Mouse (Mus musculus) intestine, postnatal 0 days (tissue): ENCODE data around the gene Gcgr. TPM values are rescaled to one million over a fixed set of nuclear protein-coding genes. Genes with fewer than 3 reads are reported as not detected.

Experiments
- ATAC-seq: fragments of 200-750 bp; cut with Nextera tagmentation; 2 replicates; pipeline ENCODE4 v1.8.0; 2017; ENCODE audit warnings: mild to moderate bottlenecking, moderate TSS enrichment, moderate library complexity
- H3K27ac ChIP-seq: fragments of 300-500 bp; sonication (generic); 2 replicates; pipeline ENCODE4 v1.5.1; 2014; ENCODE audit warnings: mild to moderate bottlenecking, low read depth, low read length, moderate library complexity
- H3K27me3 ChIP-seq: fragments of 300-500 bp; sonication (generic); replicated peaks from 2 replicates; pipeline ENCODE4 v1.6.1; 2014; ENCODE audit warnings: low read length, mixed read lengths; ENCODE audit not compliant: control insufficient read depth, insufficient read depth
- H3K36me3 ChIP-seq: fragments of 300-500 bp; sonication (generic); 2 replicates; pipeline ENCODE4 v1.6.1; 2014; ENCODE audit warnings: mild to moderate bottlenecking, moderate library complexity; ENCODE audit not compliant: control insufficient read depth, insufficient read depth
- H3K4me1 ChIP-seq: fragments of 300-500 bp; sonication (generic); replicated peaks from 2 replicates; pipeline ENCODE4 v1.6.1; 2014; ENCODE audit warnings: antibody characterized with exemption, low read length, mixed read lengths; ENCODE audit not compliant: control insufficient read depth, insufficient read depth
- H3K4me2 ChIP-seq: fragments of 300-500 bp; sonication (generic); replicated peaks from 2 replicates; pipeline ENCODE4 v1.6.1; 2014; ENCODE audit warnings: low read depth, mild to moderate bottlenecking, moderate library complexity
- H3K4me3 ChIP-seq: fragments of 300-500 bp; sonication (generic); 2 replicates; pipeline ENCODE4 v1.5.1; 2014; ENCODE audit warnings: low read depth, low read length
- H3K9ac ChIP-seq: fragments of 300-500 bp; sonication (generic); 2 replicates; pipeline ENCODE4 v1.6.1; 2014; ENCODE audit warnings: mild to moderate bottlenecking, low read depth, low read length
- H3K9me3 ChIP-seq: fragments of 300-500 bp; sonication (generic); 2 replicates; pipeline ENCODE4 v1.6.1; 2016; ENCODE audit warnings: mixed run types; ENCODE audit not compliant: control insufficient read depth
- CTCF ChIP-seq: sonication (generic); IDR thresholded peaks from 2 replicates; pipeline ENCODE4 v1.5.1; 2016; ENCODE audit warnings: low read depth, mild to moderate bottlenecking, control low read depth, antibody characterized with exemption, moderate library complexity
- WGBS: fragments of 180-500 bp; shearing (Covaris S2); extraction: QIAGEN DNeasy Blood & Tissue Kit; methylation state at CpG from one replicate; pipeline ENCODE4 v1.1.7; 2014; 5-methylcytosine and 5-hydroxymethylcytosine counted together
- polyA plus RNA-seq: library from polyadenylated mRNA; unstranded; fragments of >200 nt; fragmentation: Nextera tagmentation; extraction: Ambion mirVana; gene quantifications from 2 replicates; pipeline ENCODE4 v1.2.1, GENCODE M21; 2015

The Gcgr gene
- polyA plus RNA-seq, 1 experiment from 2014 or later: 1.0 TPM

GRCm38 (mm10) chr11:120577211-120578023 lies 46.9 kb downstream of the Gcgr start:
- peak overlapping the region; percentile 47 for H3K4me2 ChIP-seq
- no peak overlapping the region for H3K4me3 ChIP-seq
- H3K27ac ChIP-seq: peak overlapping the region; percentile 99
- WGBS: 76% methylated on average over 7 of the region's 7 CpGs
- TF ChIP-seq CTCF: peak; percentile 74
- H3K9me3 ChIP-seq: no peaks in the 10 kb centered on the region
- H3K4me1 ChIP-seq: peaks cover 19% of the 10 kb centered on the region; the same call in 1 of the 2 replicates
- H3K36me3 ChIP-seq: peaks cover 27% of the 10 kb centered on the region
- H3K9ac ChIP-seq: peak overlapping the region; percentile 28; the same call in 1 of the 2 replicates
- ATAC-seq: no peak
- no peaks in the 10 kb centered on the region for H3K27me3 ChIP-seq

GRCm38 (mm10) chr11:120578024-120578693 lies 47.7 kb downstream of the Gcgr start:
- 0 out of 2 replicates have a peak overlapping the region, but pooled peaks have one; percentile 28 for H3K9ac ChIP-seq
- H3K36me3 ChIP-seq: peaks cover 27% of the 10 kb centered on the region
- H3K4me3 ChIP-seq: no peak overlapping the region
- no peak for ATAC-seq
- WGBS: 73% methylated on average over 10 of the region's 10 CpGs
- peak overlapping the region; percentile 99 for H3K27ac ChIP-seq
- no peaks in the 10 kb centered on the region for H3K27me3 ChIP-seq
- no peaks in the 10 kb centered on the region for H3K9me3 ChIP-seq
- no peak for TF ChIP-seq CTCF
- peaks cover 22% of the 10 kb centered on the region; the same call in 1 of the 2 replicates for H3K4me1 ChIP-seq
- 0 out of 2 replicates have a peak overlapping the region, but pooled peaks have one; percentile 47 for H3K4me2 ChIP-seq

GRCm38 (mm10) chr11:120578694-120579243 lies 48.3 kb downstream of the Gcgr start:
- no peak overlapping the region for H3K4me3 ChIP-seq
- no peak overlapping the region for H3K9ac ChIP-seq
- H3K27me3 ChIP-seq: no peaks in the 10 kb centered on the region
- peaks cover 22% of the 10 kb centered on the region; the same call in 1 of the 2 replicates for H3K4me1 ChIP-seq
- H3K27ac ChIP-seq: peak overlapping the region; percentile 99
- ATAC-seq: no peak
- no peak for TF ChIP-seq CTCF
- WGBS: 79% methylated on average over 11 of the region's 11 CpGs
- H3K4me2 ChIP-seq: no peak overlapping the region
- peaks cover 27% of the 10 kb centered on the region for H3K36me3 ChIP-seq
- no peaks in the 10 kb centered on the region for H3K9me3 ChIP-seq

- ATAC-seq: no peak
- peak overlapping the region; percentile 85 for H3K4me3 ChIP-seq
- H3K27me3 ChIP-seq: no peaks in the 10 kb centered on the region
- TF ChIP-seq CTCF: peak; percentile 87
- peaks cover 22% of the 10 kb centered on the region; the same call in 1 of the 2 replicates for H3K4me1 ChIP-seq
- H3K9ac ChIP-seq: peak overlapping the region; percentile 100
- peak overlapping the region; percentile 86 for H3K4me2 ChIP-seq
- 54% methylated on average over 15 of the region's 15 CpGs for WGBS
- no peaks in the 10 kb centered on the region for H3K9me3 ChIP-seq
- peak overlapping the region; percentile 99 for H3K27ac ChIP-seq
- H3K36me3 ChIP-seq: peaks cover 27% of the 10 kb centered on the region
Observed at GRCm38 (mm10) chr11:120579316-120580107, 49.0 kb downstream of the Gcgr start.

- ATAC-seq: no peak
- Histone ChIP-seq H3K4me2 (peak overlapping the region; percentile 86), H3K27ac (peak overlapping the region; percentile 99), H3K9ac (peak overlapping the region; percentile 100), H3K4me1 (peaks cover 22% of the 10 kb centered on the region; the same call in 1 of the 2 replicates), H3K4me3 (peak overlapping the region; percentile 85), H3K27me3 (no peaks in the 10 kb centered on the region), H3K36me3 (peaks cover 30% of the 10 kb centered on the region), H3K9me3 (no peaks in the 10 kb centered on the region)
- 40% methylated on average over 7 of the region's 7 CpGs for WGBS
- no peak for TF ChIP-seq CTCF
Observed at GRCm38 (mm10) chr11:120580190-120580589, 49.7 kb downstream of the Gcgr start.
